Mouse (Mus musculus): ENCODE measurements at regions not wholly inside any gene's neighbourhood (a gene's known extent, or its start where the extent isn't known, plus 50 kb on each side); places are given as distances from the start of the nearest gene placed in this dataset.

DNA sequence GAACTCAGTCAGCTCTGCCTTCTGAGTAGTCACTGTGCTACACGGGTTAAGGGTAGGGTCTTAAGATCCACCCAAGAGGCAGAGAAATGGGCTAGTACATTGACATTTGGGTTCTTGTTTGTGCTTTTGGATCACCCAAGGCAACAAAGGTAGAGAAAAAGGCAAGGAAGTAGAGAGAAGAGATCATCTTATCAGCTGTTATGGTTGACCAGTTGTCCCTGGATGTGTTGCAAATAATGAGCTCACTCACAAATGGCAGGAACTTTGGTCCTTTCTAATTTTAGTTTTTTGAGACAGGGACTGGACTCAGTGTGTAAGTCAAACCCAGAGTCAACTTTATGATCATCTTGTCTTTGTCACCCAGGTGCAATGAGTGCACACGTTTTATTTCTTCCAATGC, 241.3 kb upstream of the Maf start:
- Histone ChIP-seq H3K27me3 (ENCODE audit: control insufficient read depth, insufficient read depth, low read length) (no peaks in the 10 kb centered on the region), H3K9me3 (ENCODE audit: control insufficient read depth, low read length) (no peaks in the 10 kb centered on the region), H3K4me3 (replicated peaks; ENCODE audit: low read depth, low read length) (no peak overlapping the region), H3K27ac (replicated peaks; ENCODE audit: low read depth, low read length) (no peak overlapping the region), H3K36me3 (ENCODE audit: control insufficient read depth, insufficient read depth, low read length) (no peaks in the 10 kb centered on the region), H3K9ac (replicated peaks; ENCODE audit: low read length) (no peak overlapping the region), H3K4me2 (ENCODE audit: low read length) (no peak overlapping the region), H3K4me1 (ENCODE audit: control insufficient read depth, insufficient read depth, low read length) (no peaks in the 10 kb centered on the region)
- WGBS, result 83% methylated on average over 2 of the region's 2 CpGs
- DNase-seq, result no peak
- ATAC-seq (ENCODE audit: low FRiP score, low TSS enrichment), result no peak

DNA sequence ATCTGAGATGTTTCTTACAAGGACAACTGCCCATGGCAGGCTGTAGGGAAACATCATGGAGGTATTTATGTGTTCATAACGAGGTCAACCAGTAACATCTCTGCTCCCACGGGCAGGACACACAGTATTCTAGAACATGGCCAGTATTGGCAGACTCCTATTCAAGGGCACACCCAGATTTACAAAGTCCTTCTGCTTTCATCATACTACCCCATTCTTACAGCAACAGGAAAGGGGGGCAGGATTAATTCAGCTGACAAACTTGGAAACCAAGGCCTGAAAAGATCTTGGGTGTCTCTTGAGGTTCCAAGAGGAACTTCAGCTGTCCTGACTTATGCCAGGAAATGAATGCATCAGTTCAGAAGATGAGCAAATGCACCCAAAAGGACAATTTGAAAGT, 240.4 kb upstream of the Maf start:
- ATAC-seq (ENCODE audit: low FRiP score, low TSS enrichment), result no peak
- Histone ChIP-seq H3K4me2 (ENCODE audit: low read length) (no peak overlapping the region), H3K27me3 (ENCODE audit: control insufficient read depth, insufficient read depth, low read length) (no peaks in the 10 kb centered on the region), H3K9ac (replicated peaks; ENCODE audit: low read length) (no peak overlapping the region), H3K9me3 (ENCODE audit: control insufficient read depth, low read length) (no peaks in the 10 kb centered on the region), H3K4me1 (ENCODE audit: control insufficient read depth, insufficient read depth, low read length) (peaks cover 6% of the 10 kb centered on the region; the same call in 1 of the 2 replicates), H3K27ac (replicated peaks; ENCODE audit: low read depth, low read length) (no peak overlapping the region), H3K36me3 (ENCODE audit: control insufficient read depth, insufficient read depth, low read length) (no peaks in the 10 kb centered on the region), H3K4me3 (replicated peaks; ENCODE audit: low read depth, low read length) (no peak overlapping the region)
- 91% methylated on average over 2 of the region's 2 CpGs for WGBS
- no peak for DNase-seq

DNA sequence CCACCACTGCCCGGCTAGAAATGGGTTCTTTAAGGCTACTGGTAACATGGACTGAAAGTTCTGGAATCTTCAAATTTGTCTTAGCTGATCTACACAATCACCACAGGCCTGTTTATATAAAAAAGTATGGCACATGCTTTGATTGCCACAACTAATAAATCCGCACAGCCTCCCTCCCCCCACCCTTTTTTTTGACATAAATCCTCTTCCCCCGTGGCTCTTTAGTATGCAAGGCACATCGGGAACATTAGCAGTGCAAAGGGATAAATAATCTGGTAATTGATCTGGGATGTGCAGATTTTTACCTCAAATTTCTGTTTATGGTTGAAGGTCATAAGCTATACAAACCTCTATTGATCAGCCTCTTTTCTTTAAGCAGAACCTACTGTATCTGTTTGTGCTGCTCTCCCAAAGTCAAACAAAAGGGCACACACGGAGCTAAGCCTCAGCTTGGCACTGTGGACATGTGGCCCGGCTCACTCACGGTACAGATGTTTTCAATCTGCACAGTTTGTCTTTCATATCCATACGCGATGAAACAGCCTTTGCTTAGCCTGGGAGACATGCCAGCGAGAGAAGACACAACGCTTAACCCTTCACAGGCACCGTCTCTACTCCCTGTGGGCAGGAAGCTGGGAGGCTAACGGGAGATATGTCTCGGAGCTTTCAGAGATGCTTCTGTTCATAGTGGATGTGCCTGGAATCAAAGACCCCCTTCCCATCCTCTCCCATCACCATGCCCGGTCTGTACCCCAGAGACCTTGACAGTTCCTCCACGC, 235.3 kb upstream of the Maf start:
- Histone ChIP-seq H3K4me2 (ENCODE audit: low read length) (peak overlapping the region; percentile 28; the same call in 1 of the 2 replicates), H3K4me3 (replicated peaks; ENCODE audit: low read depth, low read length) (no peak overlapping the region), H3K27me3 (ENCODE audit: control insufficient read depth, insufficient read depth, low read length) (no peaks in the 10 kb centered on the region), H3K9ac (replicated peaks; ENCODE audit: low read length) (no peak overlapping the region), H3K27ac (replicated peaks; ENCODE audit: low read depth, low read length) (0 out of 2 replicates have a peak overlapping the region, but pooled peaks have one; percentile 22), H3K36me3 (ENCODE audit: control insufficient read depth, insufficient read depth, low read length) (no peaks in the 10 kb centered on the region), H3K9me3 (ENCODE audit: control insufficient read depth, low read length) (no peaks in the 10 kb centered on the region), H3K4me1 (ENCODE audit: control insufficient read depth, insufficient read depth, low read length) (peaks cover 10% of the 10 kb centered on the region; the same call in 1 of the 2 replicates)
- 37% methylated on average over 16 of the region's 16 CpGs for WGBS
- ATAC-seq (ENCODE audit: low FRiP score, low TSS enrichment), result peak; percentile 48; the same call in 1 of the 2 replicates
- DNase-seq, result peak; percentile 70

DNA sequence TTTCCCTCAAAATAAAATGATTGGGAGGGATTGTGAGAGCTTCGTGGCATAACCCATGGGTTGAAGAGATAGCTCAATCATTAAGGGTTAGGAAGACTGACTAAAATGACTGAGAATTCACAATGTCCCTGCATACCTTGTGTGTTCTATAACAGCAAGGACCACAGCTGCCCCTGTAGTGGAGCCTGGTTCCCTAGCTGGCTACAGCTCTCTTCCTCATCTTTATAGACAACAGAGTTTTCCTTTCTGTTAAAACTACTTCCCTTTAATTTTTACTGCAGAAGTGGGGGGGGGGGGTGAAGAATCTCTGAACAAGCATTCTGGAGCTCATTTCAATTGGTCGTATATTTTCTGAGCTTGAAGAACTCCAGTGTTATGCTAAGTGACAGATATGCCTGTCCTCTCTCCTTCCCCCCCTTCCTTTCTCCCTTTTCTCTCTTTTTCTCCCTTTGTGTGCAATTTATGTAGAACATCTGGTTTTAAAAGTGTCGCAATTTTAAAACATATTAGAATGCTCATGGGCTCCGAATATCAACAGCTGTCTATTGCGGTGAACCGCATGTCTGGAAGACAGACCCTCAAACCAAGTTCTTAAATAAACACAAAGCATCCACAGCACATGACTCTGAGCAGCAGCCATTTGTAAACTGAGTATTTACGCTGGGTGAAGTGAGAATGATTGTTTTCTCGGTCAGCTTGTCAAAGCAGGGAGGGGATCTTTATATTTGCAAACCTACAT, 222.0 kb upstream of the Maf start:
- 77% methylated on average over 8 of the region's 8 CpGs for WGBS
- H3K27ac ChIP-seq (replicated peaks; ENCODE audit: low read depth, low read length), result no peak overlapping the region
- no peak for ATAC-seq (ENCODE audit: low FRiP score, low TSS enrichment)
- no peak for DNase-seq
- H3K27me3 ChIP-seq (ENCODE audit: control insufficient read depth, insufficient read depth, low read length), result no peaks in the 10 kb centered on the region
- H3K4me2 ChIP-seq (ENCODE audit: low read length), result no peak overlapping the region
- H3K4me3 ChIP-seq (replicated peaks; ENCODE audit: low read depth, low read length), result no peak overlapping the region
- H3K9ac ChIP-seq (replicated peaks; ENCODE audit: low read length), result no peak overlapping the region
- no peaks in the 10 kb centered on the region for H3K36me3 ChIP-seq (ENCODE audit: control insufficient read depth, insufficient read depth, low read length)
- H3K4me1 ChIP-seq (ENCODE audit: control insufficient read depth, insufficient read depth, low read length), result 0 out of 2 replicates have a peak, but pooled peaks cover 1% of the 10 kb centered on the region
- no peaks in the 10 kb centered on the region for H3K9me3 ChIP-seq (ENCODE audit: control insufficient read depth, low read length)

DNA sequence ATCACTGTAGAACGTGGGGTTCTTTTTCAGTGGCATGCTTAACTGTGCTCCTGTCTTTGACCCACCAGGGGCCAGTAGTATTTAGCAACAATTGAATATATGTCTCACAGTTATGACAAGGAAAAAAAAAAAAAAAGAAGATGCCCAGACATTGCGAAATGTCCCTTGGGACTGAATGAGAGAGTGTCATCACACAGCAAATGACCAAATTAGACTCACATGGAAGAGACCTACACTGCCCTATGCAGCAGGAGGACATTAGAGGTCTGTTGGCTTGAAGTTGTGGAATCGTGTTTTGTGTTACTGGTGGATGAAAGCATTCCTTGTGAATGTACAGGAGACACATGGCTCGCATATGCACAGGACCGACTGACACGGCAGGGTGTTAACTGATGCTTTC, 214.3 kb upstream of the Maf start:
- ATAC-seq (ENCODE audit: low FRiP score, low TSS enrichment) (no peak), DNase-seq (no peak)
- no peak overlapping the region for H3K27ac ChIP-seq (replicated peaks; ENCODE audit: low read depth, low read length)
- H3K4me1 ChIP-seq (ENCODE audit: control insufficient read depth, insufficient read depth, low read length), result no peaks in the 10 kb centered on the region
- H3K4me2 ChIP-seq (ENCODE audit: low read length), result no peak overlapping the region
- no peaks in the 10 kb centered on the region for H3K27me3 ChIP-seq (ENCODE audit: control insufficient read depth, insufficient read depth, low read length)
- no peak overlapping the region for H3K9ac ChIP-seq (replicated peaks; ENCODE audit: low read length)
- no peaks in the 10 kb centered on the region for H3K36me3 ChIP-seq (ENCODE audit: control insufficient read depth, insufficient read depth, low read length)
- 91% methylated on average over 6 of the region's 6 CpGs for whole genome bisulfite sequencing
- H3K4me3 ChIP-seq (replicated peaks; ENCODE audit: low read depth, low read length), result no peak overlapping the region
- H3K9me3 ChIP-seq (ENCODE audit: control insufficient read depth, low read length), result no peaks in the 10 kb centered on the region

DNA sequence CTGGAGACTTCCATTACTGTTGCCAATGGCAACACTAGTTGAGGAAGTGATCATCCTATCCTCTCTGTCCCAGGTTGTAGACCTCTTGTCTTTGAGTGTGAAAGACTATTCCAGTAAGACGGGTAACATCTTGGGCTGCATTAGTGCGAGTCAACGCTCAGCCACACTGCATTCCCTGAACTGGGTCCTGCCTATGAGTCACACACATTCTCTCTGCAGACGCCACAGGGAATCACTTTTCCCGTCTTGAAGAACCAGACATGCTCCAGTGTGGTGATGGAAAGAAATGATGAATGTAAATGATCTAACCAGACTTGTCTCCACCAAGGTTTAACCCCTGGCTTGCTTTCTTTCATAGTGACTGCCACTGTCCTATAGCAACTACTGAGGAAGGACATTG, 199.1 kb upstream of the Maf start:
- Histone ChIP-seq H3K9me3 (ENCODE audit: control insufficient read depth, low read length) (no peaks in the 10 kb centered on the region), H3K27ac (replicated peaks; ENCODE audit: low read depth, low read length) (no peak overlapping the region), H3K9ac (replicated peaks; ENCODE audit: low read length) (no peak overlapping the region), H3K27me3 (ENCODE audit: control insufficient read depth, insufficient read depth, low read length) (no peaks in the 10 kb centered on the region), H3K36me3 (ENCODE audit: control insufficient read depth, insufficient read depth, low read length) (no peaks in the 10 kb centered on the region), H3K4me1 (ENCODE audit: control insufficient read depth, insufficient read depth, low read length) (no peaks in the 10 kb centered on the region), H3K4me3 (replicated peaks; ENCODE audit: low read depth, low read length) (no peak overlapping the region), H3K4me2 (ENCODE audit: low read length) (no peak overlapping the region)
- ATAC-seq (ENCODE audit: low FRiP score, low TSS enrichment) (no peak), DNase-seq (no peak)
- WGBS, result 94% methylated on average over 5 of the region's 5 CpGs

DNA sequence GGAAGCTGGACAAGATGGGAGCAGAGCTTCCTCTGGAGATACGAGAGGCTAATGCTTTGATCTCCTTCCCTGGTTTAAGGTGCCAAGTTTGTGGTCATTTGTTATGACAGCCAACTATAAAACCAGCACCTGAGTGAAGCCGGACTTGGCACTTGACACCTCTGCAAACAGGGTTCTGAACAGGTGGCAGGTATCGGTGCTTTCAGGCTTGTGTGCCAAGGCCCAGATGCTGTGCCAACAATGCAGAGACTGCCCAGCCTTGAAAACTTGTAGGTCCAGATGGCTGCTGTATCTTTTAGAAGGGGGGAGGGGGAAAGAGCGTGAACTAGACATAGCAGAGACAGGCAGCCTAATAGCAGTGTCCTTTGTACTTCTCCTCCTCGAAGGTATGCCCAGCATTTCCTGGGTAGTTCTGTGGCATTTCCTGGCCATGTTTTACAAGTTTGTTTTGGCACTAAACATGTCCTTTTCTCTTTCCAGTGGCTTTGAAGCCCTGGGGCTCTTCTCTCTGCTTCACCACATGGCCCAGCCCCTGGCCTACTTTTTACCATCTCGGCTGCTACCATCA, 196.3 kb upstream of the Maf start:
- Histone ChIP-seq H3K4me3 (replicated peaks; ENCODE audit: low read depth, low read length) (no peak overlapping the region), H3K9ac (replicated peaks; ENCODE audit: low read length) (no peak overlapping the region), H3K36me3 (ENCODE audit: control insufficient read depth, insufficient read depth, low read length) (no peaks in the 10 kb centered on the region), H3K27ac (replicated peaks; ENCODE audit: low read depth, low read length) (no peak overlapping the region), H3K4me2 (ENCODE audit: low read length) (no peak overlapping the region), H3K27me3 (ENCODE audit: control insufficient read depth, insufficient read depth, low read length) (no peaks in the 10 kb centered on the region), H3K4me1 (ENCODE audit: control insufficient read depth, insufficient read depth, low read length) (no peaks in the 10 kb centered on the region), H3K9me3 (ENCODE audit: control insufficient read depth, low read length) (no peaks in the 10 kb centered on the region)
- DNase-seq (no peak), ATAC-seq (ENCODE audit: low FRiP score, low TSS enrichment) (no peak)
- 87% methylated on average over 6 of the region's 6 CpGs for WGBS

DNA sequence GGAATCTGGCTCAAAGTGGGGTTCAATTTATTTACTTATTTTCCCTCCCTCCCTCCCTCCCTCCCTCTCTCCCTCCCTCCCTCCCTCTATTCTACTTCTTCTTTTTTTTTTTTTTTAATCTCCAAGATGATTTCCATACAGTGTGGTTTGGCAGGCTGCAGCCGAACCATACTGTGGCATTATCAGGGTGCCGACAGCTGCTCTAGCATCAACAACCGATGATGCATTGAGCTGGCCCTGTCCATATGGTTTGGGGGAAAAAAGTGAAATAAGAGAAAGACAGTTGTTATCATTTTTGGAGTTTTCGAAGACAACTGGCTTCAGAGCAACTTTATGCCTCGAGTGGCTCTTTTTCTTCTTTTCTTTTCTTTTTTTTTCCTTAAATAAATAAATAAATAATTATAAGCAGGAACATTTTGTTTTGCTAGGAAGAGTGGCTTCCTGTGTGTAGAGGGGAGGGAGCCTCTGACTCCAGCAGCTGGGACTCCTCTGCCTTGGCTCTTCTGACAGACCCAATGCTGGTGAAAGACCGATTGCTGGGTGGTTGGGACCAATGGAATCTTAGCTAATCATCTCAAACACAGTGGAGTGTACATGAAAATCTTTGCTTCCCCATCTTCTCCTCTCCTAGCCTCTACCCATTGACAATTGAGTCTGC, 190.1 kb upstream of the Maf start:
- Histone ChIP-seq H3K36me3 (ENCODE audit: control insufficient read depth, insufficient read depth, low read length) (no peaks in the 10 kb centered on the region), H3K4me2 (ENCODE audit: low read length) (no peak overlapping the region), H3K4me1 (ENCODE audit: control insufficient read depth, insufficient read depth, low read length) (no peaks in the 10 kb centered on the region), H3K9me3 (ENCODE audit: control insufficient read depth, low read length) (no peaks in the 10 kb centered on the region), H3K27ac (replicated peaks; ENCODE audit: low read depth, low read length) (no peak overlapping the region), H3K9ac (replicated peaks; ENCODE audit: low read length) (no peak overlapping the region), H3K4me3 (replicated peaks; ENCODE audit: low read depth, low read length) (no peak overlapping the region), H3K27me3 (ENCODE audit: control insufficient read depth, insufficient read depth, low read length) (no peaks in the 10 kb centered on the region)
- ATAC-seq (ENCODE audit: low FRiP score, low TSS enrichment) (no peak), DNase-seq (no peak)
- WGBS, result 88% methylated on average over 6 of the region's 6 CpGs

All from midbrain, embryonic 14.5 days (tissue).